Mouse (Mus musculus) WW6 (cell line): Measurements from ENCODE around the gene Ppp2r5a.

Source experiments
- DNase-seq: peaks from one replicate; pipeline ENCODE4 v3.0.0-alpha.2; 2013; ENCODE audit warnings: low read depth, low spot score

Ppp2r5a gene

GRCm38 (mm10) chr1:191380843-191381242, 22.2 kb downstream of the Ppp2r5a start:
- DNase-seq: no peak

GRCm38 (mm10) chr1:191378080-191378479, 25.0 kb downstream of the Ppp2r5a start:
- DNase-seq: no peak

GRCm38 (mm10) chr1:191375644-191375998, 27.5 kb downstream of the Ppp2r5a start:
- no peak for DNase-seq

DNA sequence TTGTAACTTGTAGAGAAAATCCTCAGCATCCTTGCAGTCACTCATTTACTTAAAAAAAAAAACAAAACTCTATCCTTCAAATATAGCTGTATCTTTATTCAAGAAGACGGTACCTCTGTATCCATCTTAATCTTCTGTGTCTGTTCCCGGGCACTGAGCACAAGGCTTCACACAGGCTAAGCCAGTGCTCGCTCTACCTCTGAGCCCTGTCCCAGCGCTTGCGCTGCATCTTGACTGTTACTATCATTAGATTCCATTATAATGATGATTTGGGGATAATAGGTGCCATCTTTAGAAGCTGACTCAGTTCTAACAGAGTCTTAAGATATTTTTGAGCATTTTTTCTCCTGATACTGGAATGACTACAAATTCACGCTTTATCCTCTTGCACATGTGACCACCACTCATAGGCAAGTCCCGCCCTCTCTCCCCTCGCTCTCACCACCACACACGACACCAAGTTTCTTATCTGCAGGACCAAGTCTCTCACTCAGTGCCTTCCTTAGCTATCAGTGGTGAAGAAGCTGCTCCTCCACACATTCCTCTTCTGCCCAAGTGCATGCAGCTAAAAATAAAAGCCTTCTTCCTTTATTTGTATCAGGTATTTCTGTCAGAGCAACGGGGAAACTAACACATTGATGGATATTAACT, 28.0 kb downstream of the Ppp2r5a start:
- DNase-seq: no peak

GRCm38 (mm10) chr1:191369140-191369539, 33.9 kb downstream of the Ppp2r5a start:
- no peak for DNase-seq

- DNase-seq: no peak
Measured at GRCm38 (mm10) chr1:191368193-191368592, 34.9 kb downstream of the Ppp2r5a start.

DNA sequence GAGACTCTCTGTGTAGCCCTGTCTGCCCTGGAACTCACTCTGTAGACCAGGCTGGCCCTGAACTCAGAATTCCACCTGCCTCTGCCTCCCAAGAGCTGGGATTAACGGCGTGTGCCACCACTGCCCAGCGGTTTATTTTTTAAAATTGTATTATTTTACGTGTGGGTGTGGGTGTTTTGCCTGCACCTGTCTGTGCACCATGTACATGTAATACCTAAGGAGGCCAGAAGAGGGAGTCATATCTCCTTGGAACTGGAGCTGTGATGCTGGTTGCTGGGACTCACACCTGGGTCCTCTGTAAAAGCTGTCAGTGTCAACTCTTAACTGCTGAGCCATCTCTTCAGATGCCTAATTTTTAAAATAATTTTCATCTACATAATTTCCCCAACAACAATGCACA, 38.6 kb downstream of the Ppp2r5a start:
- no peak for DNase-seq

DNA sequence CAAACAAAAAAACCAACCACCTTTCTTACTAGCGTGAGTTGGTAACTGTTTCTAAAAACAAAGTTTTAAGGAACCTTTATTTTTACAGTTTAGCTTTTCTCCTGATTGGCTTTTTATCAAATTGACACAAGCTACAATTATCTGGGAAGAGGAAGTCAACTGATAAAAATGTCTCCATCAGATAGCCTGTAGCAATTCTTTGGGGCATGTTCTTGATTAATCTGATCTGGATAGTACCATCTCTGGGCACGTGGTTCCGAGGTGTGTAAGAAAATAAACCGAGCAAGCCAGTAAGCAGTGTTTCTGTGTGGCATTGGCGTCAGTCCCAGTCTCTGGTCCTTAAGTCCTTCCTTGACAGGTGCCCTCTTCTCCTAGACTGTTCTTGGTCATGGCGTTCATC, 40.7 kb downstream of the Ppp2r5a start:
- DNase-seq: no peak

GRCm38 (mm10) chr1:191359478-191359877, 43.6 kb downstream of the Ppp2r5a start:
- DNase-seq: no peak

DNA sequence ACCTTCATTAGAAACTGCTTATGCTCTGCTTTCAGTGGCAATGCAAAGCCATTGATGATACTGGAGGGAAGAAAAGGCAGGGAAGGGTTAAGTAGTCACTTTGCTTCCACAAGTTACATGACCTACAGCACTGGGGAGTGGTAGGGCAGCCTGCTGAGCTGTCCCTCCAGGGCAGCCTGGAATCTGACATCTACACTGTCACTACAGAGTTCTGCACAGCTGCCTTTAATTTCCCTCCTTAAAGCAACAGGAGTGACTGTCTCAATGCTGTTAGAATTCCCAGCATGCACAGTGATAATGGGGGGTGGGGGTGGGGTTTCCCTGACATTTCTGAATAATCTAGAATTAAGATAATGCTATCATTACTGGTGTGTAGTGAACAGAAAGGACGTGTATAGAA, 46.1 kb downstream of the Ppp2r5a start:
- no peak for DNase-seq

DNA sequence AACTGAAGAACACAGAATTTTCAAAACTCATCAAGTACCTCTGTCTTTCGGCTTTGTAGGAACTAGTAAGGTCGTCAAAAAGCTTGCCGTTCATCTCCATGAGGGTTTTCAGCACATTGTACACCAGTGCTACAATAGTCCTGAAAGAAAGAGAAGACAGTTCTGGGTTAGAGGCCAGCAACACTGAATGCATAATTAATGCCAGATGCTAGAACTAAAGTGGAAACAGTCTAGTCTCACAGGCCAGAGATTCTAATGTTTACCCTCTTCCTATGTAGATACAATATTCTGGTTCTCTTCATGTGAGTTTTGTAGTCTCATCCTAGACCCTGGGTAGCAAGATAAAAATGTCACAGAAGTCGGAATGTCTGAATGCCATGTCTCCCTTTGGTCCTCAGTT, 49.2 kb downstream of the Ppp2r5a start:
- DNase-seq: no peak

- DNase-seq: no peak
Measured at GRCm38 (mm10) chr1:191352786-191353488, 50.1 kb downstream of the Ppp2r5a start.

DNA sequence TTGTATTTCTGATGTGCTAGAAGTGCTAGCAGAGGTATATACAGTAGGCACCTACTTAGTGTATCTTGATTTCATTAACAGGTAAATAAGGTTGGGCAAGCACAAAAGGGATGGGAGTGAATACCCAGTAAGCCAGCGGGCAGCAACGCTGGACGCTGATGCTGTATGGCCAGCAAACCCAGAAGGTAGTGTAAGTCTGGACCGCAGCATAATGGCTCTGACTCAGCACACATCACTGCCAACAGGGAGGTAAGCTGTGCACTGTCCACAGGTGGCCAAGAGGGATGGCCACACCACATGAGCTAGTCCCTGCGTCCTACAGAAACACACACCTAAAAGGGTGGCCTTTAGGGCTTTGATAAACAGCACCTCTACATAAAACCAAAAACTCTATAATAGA, 52.7 kb downstream of the Ppp2r5a start:
- DNase-seq: no peak

GRCm38 (mm10) chr1:191349486-191350037, 53.5 kb downstream of the Ppp2r5a start:
- no peak for DNase-seq

GRCm38 (mm10) chr1:191348996-191349395, 54.1 kb downstream of the Ppp2r5a start:
- no peak for DNase-seq

- no peak for DNase-seq
Measured at GRCm38 (mm10) chr1:191348592-191348991, 54.5 kb downstream of the Ppp2r5a start.

DNA sequence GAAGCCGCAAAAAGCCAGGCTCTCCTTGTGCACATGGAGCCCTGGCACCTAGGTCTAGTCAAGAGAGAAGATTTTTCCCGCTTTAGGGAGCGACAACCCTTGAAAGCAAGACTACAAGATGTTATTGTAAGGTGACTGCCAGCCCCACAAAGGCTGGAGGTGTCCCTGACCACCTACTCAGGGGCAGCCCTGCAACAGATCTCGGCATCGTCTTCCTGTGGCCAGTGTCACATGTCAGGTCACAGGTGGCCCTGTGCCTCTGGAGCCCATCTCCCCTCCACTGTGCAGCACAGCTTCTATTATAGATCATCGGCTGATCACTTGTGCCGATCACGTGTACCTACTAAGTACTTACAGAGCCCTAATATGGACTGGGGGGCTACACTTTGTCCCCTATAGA, 55.5 kb downstream of the Ppp2r5a start:
- DNase-seq: no peak

GRCm38 (mm10) chr1:191340530-191340929, 62.5 kb downstream of the Ppp2r5a start:
- no peak for DNase-seq

DNA sequence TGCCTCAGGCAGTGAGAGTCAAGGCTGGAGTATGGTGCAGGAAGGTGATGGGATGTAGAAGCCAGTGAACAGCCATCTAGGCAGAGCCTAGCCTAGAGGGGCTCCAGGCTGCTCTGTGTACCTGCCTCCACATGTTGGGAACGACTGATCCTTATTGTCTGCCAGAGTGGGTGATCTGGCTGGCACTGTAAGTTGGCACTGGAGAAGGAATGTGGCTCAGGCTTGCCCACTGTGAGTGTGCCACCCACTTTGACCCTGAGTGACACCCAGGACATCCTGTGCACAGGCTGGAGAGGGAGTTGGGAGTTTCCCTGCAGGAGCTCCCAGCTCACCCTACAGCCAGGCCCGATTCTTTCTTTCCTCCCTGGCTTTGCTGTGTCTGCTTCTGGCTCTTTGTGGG, 63.2 kb downstream of the Ppp2r5a start:
- DNase-seq: no peak

- DNase-seq: no peak
Measured at GRCm38 (mm10) chr1:191334500-191334899, 68.6 kb downstream of the Ppp2r5a start.

- no peak for DNase-seq
Measured at GRCm38 (mm10) chr1:191330356-191330755, 72.7 kb downstream of the Ppp2r5a start.

- DNase-seq: no peak
Measured at GRCm38 (mm10) chr1:191328019-191328441, 75.0 kb downstream of the Ppp2r5a start.

- DNase-seq: no peak
Measured at GRCm38 (mm10) chr1:191327258-191327657, 75.8 kb downstream of the Ppp2r5a start.
